Mouse (Mus musculus) liver (tissue): ENCODE data around the gene Gdf10.
A peak's percentile ranks its signal among the peaks of the same experiment; 100 is the strongest.

Source experiments
- DNase-seq: peaks from one replicate; pipeline ENCODE4 v3.0.0-alpha.2; 2020; ENCODE audit warnings: mixed read lengths

Gdf10 gene

DNA sequence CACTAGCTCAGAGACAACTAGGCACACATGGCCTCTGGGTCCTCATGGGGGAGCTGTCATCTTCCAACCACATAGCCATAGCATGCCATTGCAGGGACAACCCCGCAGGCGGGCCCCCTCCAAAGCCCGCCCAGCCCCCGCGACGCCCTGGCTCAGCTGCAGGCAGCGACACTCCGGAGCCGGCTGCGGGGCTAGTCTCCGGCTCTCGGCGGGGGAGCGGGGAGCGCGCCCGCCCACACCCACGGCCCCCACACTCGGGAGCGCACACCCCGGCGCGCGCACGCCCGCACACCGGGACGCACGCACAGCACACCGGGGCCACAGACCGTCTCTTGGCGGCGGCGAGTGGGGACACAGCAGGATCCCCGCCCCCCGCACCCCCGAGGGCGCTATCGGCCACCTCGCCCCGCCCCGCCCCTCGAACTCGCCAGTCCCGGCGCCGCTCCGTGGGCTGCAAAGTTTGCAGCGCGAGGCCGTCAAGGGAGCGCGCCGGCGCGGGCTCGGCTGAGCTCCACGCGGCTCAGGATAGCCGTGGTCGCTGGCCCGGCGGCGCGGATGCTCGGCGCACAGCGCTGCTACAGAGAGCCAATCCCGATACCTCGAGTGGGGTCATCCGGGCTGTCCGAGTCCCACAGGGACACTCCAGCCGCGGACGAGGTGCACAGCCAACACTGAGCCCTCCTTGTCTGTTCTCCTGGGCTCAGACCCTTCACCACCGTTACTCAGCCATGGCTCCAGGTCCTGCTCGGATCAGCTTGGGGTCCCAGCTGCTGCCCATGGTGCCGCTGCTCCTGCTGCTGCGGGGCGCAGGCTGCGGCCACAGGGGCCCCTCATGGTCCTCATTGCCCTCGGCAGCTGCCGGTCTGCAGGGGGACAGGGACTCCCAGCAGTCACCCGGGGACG, at the start of gene Gdf10:
Gene Gdf10 (plus strand): TSS at position 420 of the 903 bp plus-strand sequence.
- DNase-seq = peak; percentile 38

DNA sequence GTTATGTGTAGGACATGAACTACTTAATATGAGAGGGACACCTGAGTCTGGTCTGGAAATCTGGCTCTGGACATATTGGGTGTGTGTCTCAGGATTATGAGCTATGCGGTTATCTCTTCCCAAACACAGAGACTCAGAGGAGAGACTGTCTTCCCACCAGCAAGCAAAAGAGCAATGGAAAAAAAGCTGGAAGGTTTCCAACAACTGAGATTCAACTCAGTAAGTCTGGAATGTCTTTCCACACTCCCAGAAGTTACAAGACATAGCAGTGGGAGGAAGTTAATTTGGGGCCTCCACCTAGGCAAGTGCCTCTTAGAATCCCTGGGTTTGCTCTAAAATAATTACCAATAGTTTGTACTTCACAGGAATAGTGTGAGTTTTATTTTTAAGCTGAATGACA, 44.6 kb upstream of the Gdf10 start:
- no peak for DNase-seq

DNA sequence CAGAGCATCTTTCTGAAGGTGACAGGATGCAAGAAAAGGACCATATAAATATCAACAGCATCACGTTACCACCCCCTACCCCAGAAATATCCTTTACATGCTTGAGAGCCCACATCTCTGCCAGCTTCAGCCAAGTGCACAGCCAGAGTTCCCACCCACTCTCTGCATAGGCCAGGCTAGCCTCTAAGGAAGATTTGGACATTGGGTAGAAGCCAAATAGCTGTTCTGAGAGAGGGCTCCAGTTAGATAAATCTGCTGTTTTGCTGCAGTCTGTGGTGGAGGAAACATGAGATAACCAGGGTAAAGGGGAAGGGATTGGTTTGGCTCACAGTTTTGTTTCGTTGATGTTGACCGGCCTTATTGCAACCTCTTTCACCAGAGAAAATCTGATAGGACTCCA, 43.2 kb upstream of the Gdf10 start:
- DNase-seq = no peak

DNA sequence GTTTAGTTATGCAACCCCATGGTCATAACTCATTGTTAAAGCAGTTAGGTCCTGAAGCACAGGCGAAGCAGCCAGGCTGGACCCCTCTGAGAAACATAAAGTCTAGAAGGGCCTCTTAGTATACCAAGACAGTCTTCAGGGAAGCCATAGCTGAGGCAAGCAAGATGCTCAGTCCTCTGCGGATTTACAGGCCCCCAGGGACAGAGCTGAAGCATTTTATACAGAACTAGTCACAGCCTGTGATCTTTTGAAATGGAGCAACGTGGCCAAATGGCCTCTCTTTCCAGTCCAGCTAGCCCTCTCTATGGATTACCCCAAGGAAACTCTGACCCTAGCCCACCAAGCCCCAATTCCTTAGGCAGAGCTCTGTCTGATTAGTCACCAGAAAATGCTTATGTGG, 41.9 kb upstream of the Gdf10 start:
- DNase-seq = no peak

DNA sequence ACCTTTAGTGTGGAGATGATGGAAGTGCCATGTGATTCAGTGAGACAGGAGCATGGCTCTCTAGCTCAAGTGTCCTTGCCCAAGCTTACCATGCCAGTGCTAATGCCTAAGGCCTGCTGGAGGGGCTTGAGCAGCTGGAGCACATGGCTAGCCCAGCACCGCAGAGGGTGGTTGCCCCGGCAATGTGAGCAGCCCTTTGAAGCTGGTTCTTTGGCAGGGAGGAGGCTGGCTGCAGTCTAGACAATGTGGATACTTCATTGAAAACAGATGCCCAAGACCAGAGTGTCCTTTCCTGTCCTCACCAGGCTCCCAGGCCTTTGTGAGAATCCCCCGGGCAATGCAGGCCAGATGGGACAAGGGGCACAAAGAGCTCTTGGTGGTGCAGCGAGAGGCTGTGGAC, 40.3 kb upstream of the Gdf10 start:
- DNase-seq = no peak

DNA sequence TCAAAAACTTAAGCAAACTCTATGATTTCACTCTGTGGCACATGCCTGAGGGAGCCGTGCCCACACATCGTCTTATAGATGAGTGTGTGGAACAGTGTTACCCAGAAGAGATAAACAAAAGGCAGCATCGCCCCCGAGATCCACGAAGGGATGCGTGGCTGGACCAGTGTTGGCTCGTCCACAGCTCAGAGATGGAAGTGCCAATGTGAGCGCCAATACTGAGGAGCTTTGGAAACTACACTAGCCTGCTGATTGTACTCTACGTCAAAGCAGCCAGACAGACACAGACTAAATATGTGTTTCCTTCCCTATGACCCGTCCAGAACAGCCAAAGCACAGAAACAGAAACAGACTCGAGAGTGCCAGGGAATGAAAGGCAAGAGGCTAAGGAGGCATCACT, 37.9 kb upstream of the Gdf10 start:
- DNase-seq = no peak

DNA sequence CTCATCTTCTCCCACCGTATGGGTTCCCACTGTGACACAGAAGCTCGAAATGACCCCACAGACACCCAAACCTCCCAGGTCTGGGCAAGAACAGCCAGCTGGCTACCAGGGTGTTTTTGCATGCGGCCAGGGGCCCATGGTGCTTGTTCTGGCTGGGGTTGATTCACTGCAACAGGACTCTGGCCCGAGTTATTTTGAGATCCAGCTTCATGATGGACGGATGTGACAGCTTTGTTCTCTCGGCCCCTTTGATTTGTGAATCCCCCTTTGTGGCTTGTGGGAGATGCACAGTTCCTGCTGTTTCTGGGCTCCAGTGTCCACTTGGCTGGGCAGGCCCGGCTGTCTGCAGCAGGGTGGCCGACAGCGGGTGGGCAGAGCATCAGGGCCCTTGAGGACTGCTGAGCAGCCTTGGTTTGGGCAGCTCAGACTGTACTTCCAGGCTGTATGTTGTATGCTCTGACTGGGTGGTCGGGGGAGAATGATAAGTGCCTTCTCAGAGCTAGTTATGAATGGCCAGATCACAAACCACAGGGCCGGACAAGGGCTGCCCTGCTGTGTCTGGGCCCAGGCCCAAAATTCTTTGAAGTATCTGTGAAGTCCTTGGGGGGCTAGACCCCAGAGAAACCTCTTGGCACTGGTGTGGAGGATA, 34.9 kb upstream of the Gdf10 start:
- DNase-seq = no peak

DNA sequence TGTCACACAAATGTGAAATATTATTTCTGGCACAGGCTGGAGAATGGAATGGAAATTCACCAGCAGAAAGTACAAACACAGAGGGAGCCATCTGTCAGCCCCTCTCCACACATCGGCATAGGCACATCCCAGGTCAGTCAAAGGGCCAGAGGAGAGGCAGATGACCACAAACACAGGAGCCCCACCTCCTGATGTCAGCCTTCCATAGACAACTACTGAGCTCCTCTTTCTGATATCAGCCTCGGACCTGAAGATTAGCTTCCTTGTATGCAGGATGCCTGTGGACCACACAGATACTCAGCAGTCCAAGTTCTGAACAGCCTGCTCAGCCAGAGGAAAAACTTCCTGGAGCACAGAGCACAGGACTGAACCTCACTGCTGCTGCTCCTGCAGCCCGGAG, 33.4 kb upstream of the Gdf10 start:
- DNase-seq = no peak

DNA sequence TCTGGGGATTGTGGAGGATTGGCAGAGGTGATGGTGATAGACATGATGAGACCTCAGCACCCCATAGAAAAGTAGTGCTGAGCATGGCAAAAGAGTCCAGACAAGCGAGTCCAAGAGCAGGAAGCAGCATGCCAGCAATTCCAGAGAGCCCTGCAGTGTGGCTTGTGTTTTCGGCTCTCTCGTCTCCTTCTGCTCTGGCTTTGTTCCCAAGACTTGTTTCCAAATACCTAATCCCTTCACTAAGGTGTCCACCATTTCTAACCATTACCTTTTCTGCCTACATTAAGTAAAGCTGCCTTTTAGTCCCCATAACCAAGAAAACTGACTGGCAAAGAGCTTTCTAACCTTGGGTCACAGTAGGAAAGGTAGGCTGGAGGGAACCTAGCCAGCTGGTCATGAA, 31.9 kb upstream of the Gdf10 start:
- no peak for DNase-seq

DNA sequence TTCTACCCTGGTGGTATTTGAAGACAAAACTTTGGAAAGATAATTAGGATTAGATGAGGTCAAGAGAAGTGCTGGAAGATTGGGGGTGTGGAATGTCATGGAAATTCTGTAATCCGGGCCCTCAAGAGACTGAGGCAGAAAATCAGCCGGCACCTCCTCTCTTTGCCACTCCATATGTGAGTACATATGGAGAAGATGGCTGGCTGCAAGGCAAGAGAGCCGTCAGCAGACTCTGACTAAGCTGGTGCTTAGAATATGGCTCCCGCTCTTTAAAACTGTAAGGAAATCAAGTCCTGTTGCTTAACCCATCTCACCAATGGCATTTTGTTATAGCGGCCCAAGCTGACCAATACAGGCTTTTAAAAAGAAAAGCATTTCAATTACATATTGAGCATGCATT, 27.6 kb upstream of the Gdf10 start:
- DNase-seq = no peak

DNA sequence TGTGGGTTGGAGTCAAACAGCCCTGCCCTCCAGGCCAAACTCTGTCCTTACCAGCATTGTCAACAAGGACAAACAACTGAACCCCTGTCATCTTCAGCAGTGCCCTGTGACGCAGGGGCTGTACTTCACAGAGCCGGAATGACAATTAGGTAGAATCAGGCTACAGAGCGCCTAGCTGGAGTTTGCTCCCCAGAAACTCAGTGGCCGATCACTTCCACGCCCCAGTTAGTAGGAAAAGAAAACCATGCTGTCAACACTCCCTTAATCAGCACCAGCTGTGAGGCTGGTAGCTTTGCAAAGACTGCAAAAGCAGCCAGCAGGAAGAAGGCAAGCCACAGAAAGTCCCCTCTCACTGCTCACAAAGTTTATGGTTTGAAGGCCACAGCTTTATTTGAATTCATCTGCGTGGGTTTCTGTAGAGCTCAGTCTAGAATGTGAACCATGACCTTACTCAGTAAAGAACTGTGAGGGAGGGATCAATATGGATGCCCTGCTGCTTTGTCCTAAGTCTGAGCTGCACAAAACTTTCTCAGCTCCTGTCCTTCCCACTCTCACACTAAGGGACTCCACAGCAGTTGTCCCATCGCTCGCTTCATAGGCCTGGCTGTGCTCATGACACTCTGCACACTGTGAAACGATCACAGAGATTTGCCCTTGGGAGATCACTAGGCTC, 26.6 kb upstream of the Gdf10 start:
- no peak for DNase-seq

DNA sequence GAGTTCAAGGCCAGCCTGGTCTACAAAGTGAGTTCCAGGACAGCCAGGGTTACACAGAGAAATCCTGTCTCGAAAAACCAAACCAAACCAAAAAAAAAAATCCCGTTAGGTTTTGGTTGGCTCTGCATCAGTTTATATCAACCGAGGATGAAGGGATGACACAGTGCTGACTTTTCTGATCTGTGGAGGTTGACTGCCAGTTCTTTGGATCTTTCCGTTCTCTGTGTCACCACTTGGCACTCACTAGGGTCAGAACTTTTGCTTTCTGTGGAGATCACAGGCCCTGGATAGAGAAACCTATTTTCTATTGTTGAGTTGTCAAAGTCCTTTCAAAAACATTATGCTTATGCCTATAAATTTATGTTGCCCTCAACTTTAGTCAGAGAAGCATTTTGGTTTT, 20.6 kb upstream of the Gdf10 start:
- DNase-seq = no peak

DNA sequence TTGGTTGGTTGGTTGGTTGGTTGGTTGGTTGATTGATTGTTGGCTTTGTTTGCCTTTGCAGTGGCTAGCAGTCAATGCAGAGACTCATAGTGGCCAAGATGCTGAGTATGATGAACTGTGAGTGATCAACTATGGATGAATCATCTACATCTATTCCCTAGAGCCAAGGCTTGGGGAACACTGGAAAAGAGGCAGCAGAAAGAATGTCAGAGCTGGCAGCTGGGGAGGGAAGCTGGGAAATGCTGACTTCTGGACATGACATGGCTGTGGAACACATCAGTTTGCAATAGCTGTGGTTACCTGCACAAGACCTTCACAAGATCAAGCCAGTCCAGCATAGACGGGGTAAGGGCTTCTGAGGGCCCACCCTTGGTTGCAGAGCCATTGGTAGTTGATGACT, 20.2 kb upstream of the Gdf10 start:
- no peak for DNase-seq

DNA sequence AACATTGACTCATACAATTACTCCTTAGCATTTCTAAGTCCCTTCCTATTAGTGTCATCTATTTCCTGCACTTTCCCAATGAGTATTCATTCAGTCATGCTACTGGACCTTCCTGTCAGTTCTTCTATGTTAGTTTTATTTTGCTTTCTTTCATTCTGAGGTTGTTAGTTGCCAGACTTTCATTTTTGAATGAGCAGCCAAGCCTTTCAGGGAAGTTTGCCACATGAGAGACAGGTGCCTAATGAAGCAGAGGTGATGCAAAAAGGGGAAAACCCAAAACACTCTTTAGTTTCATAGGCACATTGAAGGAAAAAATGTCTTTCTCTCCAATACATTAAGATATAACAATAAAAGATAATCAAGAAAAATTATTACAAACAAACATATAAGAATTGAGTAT, 18.5 kb upstream of the Gdf10 start:
- no peak for DNase-seq

DNA sequence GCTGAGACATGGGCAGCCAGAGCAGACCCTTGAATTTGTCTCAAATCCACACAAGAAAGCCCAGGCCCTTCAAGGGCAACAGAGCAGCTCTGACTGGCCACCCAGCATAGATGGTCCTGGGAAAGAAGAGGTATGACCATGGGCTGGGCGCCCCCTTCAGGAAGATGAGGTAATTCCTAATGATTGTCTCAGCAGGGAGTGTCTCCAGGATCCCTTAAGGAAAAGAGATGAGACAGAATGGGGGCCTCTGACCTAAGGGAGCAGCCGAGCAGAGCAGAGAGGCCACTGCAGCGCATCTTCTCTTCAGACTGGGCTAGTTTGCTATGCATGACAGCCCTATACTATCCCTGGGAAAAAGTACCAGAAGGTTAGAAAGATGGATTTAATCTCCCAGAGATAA, 9.7 kb upstream of the Gdf10 start:
- DNase-seq = peak; percentile 25

DNA sequence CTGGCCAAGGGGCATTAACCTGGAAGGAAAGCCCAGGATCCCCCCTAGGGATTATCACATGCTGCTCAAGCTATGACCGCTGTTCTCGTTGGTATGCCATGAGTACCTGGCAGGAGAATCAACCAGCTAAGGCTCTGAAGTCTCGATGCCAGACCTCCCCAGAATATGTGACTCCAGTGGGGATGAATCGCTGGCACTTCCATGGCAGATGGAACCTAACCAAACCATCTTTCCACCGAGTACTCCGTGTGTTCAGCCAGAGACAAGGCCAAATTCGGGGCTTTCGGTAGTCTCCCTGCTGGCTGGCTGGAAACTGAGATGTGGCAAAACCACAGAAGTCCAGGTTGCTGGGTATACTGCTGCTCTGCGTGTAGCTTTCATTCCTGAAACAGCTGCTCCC, 9.2 kb upstream of the Gdf10 start:
- DNase-seq = no peak

DNA sequence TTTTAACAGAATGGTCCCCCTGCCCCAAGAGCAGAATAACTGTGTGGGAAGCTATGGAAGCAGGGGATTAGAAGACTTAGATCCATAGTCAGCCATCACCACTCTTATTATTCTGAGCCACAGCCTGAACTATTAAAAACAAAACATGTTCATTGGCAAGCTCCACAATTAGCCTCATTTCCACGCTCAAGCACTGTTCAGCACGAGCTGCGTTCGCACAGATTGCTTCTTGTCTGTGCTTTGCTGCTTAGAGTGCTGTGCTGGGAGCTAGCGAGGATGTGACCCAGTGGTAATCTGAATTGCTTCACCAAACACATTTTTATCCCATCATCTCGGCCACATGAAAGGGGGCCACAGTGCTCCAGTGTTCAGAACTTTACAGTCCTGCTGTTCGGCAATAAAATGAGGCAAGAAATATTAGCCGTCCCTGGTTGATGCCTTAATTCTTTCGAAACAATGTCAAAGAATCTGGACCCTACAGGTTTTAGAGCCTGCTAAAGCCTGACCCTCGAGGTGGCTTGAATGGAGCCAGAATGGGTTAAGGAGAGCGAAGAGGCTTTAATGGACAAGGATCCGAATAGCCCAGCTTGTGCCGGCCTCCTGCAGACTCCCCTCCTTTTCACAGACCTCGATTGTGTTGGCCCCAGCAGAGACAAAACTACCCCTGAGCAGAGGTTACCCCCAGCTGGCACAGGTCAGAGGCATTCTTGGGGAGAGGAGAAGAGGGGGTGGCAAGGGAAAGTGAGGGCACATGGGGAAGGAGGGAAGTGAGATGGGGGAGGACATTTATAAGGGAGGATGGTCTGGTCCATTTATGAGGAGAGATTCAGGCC, 2.4 kb upstream of the Gdf10 start:
- no peak for DNase-seq

DNA sequence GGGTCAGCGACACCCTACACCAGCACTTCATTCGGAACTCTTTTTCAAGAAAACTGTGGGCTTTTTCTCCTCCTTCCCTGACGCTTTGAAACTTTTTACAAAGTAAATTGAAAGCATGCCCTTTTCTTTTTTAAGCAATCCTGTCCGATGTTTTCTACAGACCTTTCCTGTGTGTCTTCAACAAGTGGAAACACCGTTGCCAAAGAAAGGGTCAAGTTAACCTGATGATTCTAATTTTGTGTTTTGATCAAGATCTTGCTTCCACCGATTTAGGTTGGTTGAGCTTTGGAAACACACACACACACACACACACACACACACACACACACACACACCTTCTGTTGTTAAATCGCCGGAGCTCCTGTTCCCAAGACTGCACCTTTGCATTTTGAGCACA, 618 bp upstream of the Gdf10 start:
- no peak for DNase-seq

DNA sequence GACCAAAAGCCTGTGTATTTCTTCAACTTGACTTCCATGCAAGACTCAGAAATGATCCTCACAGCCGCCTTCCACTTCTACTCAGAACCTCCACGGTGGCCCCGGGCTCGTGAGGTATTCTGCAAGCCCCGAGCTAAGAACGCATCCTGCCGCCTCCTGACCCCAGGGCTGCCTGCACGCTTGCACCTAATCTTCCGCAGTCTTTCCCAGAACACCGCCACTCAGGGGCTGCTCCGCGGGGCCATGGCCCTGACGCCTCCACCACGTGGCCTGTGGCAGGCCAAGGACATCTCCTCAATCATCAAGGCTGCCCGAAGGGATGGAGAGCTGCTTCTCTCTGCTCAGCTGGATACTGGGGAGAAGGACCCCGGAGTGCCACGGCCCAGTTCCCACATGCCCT, 8.5 kb downstream of the Gdf10 start:
- DNase-seq = no peak

DNA sequence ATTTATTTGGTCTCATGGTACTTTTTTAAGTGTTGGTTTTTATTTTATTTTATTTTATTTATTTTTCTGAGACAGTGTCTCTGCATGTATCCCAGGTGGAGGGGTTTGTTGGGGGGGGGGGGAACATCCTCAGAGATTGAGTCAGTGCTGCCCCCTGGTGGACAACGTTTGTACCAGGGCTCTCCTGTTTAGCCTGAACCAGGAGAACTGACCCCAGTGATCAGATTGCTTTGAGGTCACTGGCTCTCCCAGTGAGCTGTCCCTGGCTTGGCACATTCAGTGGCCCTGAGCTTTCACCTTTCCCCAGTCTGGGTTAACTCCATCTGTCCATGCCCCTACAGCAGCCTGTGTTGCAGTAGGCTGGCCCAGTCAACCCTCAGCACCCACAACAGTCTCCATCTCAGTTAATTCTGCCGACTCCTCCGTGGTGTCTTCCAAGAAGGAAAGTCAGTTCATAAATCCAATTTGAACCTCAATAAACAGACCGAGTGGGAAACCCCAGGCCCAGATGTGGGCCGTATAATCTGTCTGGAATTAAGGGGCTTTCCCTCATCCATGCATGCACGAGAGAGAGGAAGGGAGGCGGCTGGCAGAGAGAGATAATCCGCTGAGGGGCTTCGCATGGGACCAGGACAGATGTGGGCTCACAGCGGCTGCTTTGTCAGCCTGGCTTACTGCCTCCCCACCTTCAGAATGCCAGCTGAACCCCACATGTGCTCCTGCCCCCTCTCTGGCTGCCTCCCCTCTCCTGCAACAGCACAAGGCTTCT, 9.7 kb downstream of the Gdf10 start:
- DNase-seq = peak; percentile 50

DNA sequence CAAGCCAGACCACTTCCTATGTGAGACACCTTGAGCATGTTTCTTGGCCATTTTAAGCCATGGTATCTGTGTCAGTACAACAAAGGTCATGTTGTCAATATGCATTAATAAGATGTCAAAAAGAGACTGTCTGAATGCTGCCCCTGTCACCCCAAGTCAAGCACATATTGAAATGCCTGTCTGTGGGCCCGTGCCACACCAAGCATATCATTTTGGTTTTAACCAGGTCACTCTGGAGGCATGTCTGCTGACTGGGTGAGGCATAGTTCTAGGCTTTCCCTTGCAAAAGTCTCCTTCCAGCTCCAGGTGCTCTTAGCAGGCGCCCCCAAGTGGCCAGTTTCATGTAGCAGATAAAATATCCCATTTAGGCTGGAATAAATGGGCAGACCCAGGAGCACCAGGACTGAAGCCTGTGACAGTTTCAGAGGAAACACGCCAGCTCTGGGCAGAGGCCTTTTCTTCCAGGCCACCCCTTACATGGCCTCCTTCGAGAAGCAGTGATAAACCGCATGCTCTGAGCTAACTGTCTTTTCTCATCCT, 10.5 kb downstream of the Gdf10 start:
- DNase-seq = peak; percentile 45

DNA sequence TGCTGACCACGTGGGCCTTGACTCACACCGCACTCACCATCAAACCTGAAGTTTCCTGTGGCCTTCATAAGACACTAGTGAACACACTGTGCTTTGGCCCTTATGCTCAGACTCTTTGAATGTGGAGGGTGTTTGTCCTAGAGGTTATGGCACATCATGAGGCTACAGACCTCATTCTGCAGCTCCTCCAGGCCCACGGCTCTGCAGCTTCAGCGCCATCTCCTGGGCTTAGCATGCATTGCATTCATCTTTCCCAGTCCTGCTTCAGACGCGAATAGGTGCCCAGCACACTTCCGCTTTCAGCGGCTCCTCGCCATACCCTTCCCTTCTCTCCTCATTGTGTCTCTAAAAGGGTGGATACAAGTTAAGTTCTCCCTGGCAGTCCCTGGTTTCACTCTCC, 15.7 kb downstream of the Gdf10 start:
- DNase-seq = peak; percentile 59
